Mouse (Mus musculus) lung, embryonic 14.5 days (tissue): ENCODE results near the gene L1cam. TPM values are rescaled to one million over a fixed set of nuclear protein-coding genes. Genes with fewer than 3 reads are reported as not detected.

ENCODE experiments used
- ATAC-seq: fragments of 200-750 bp; cut with Nextera tagmentation; 2 replicates; pipeline ENCODE4 v1.8.0; 2017; ENCODE audit warnings: mild to moderate bottlenecking, moderate TSS enrichment, moderate library complexity; ENCODE audit not compliant: insufficient read depth
- DNase-seq: peaks from one replicate; pipeline ENCODE4 v3.0.0-alpha.2; 2015
- H3K27ac ChIP-seq: fragments of 300-500 bp; sonication (generic); 2 replicates; pipeline ENCODE4 v1.5.1; 2014; ENCODE audit warnings: low read depth, mild to moderate bottlenecking, moderate library complexity
- H3K27me3 ChIP-seq: fragments of 300-500 bp; sonication (generic); 2 replicates; pipeline ENCODE4 v1.6.1; 2014; ENCODE audit warnings: low read length, control low read depth; ENCODE audit not compliant: insufficient read depth
- H3K36me3 ChIP-seq: fragments of 300-500 bp; sonication (generic); 2 replicates; pipeline ENCODE4 v1.6.1; 2014; ENCODE audit warnings: control low read depth; ENCODE audit not compliant: insufficient read depth
- H3K4me1 ChIP-seq: fragments of 300-500 bp; sonication (generic); 2 replicates; pipeline ENCODE4 v1.6.1; 2014; ENCODE audit warnings: antibody characterized with exemption, control low read depth; ENCODE audit not compliant: insufficient read depth
- H3K4me2 ChIP-seq: fragments of 300-500 bp; sonication (generic); 2 replicates; pipeline ENCODE4 v1.6.1; 2014; ENCODE audit warnings: mild to moderate bottlenecking
- H3K4me3 ChIP-seq: fragments of 300-500 bp; sonication (generic); 2 replicates; pipeline ENCODE4 v1.5.1; 2014; ENCODE audit warnings: low read depth, low read length
- H3K9ac ChIP-seq: fragments of 300-500 bp; sonication (generic); 2 replicates; pipeline ENCODE4 v1.6.1; 2014
- H3K9me3 ChIP-seq: fragments of 300-500 bp; sonication (generic); 2 replicates; pipeline ENCODE4 v1.6.1; 2016; ENCODE audit warnings: low read depth, low read length, control low read depth
- CTCF ChIP-seq: IDR thresholded peaks from 2 replicates; pipeline ENCODE4 v1.5.1; 2016; ENCODE audit warnings: antibody characterized with exemption, low read depth
- WGBS: fragments of 180-500 bp; shearing (Covaris S2); extraction: QIAGEN DNeasy Blood & Tissue Kit; methylation state at CpG from one replicate; pipeline ENCODE4 v1.1.7; 2014; 5-methylcytosine and 5-hydroxymethylcytosine counted together
- polyA plus RNA-seq: library from polyadenylated mRNA; unstranded; fragments of >200 nt; fragmentation: Nextera tagmentation; extraction: Ambion mirVana; gene quantifications from 2 replicates; pipeline ENCODE4 v1.2.1, GENCODE M21; 2014

Gene L1cam
- polyA plus RNA-seq, 1 experiment from 2014 or later: 1.5 TPM

GRCm38 (mm10) chrX:73816596-73817314 lies 79.2 kb downstream of the L1cam start:
- H3K4me2 ChIP-seq: no peak overlapping the region
- no peak overlapping the region for H3K27ac ChIP-seq
- no peaks in the 10 kb centered on the region for H3K9me3 ChIP-seq
- H3K9ac ChIP-seq: no peak overlapping the region
- ATAC-seq (no peak), DNase-seq (no peak)
- 61% methylated on average over 3 of the region's 3 CpGs for WGBS
- H3K36me3 ChIP-seq: no peaks in the 10 kb centered on the region
- no peaks in the 10 kb centered on the region for H3K27me3 ChIP-seq
- no peak overlapping the region for H3K4me3 ChIP-seq
- H3K4me1 ChIP-seq: no peaks in the 10 kb centered on the region
- TF ChIP-seq CTCF: no peak

- H3K4me2 ChIP-seq: peak overlapping the region; percentile 51
- H3K36me3 ChIP-seq: no peaks in the 10 kb centered on the region
- ATAC-seq (peak; percentile 44; the same call in 1 of the 2 replicates), DNase-seq (peak; percentile 51)
- no peaks in the 10 kb centered on the region for H3K27me3 ChIP-seq
- peak overlapping the region; percentile 46; the same call in 1 of the 2 replicates for H3K9ac ChIP-seq
- no peak overlapping the region for H3K27ac ChIP-seq
- no peaks in the 10 kb centered on the region for H3K4me1 ChIP-seq
- H3K9me3 ChIP-seq: no peaks in the 10 kb centered on the region
- peak overlapping the region; percentile 23; the same call in 1 of the 2 replicates for H3K4me3 ChIP-seq
- WGBS: 12% methylated on average over 14 of the region's 14 CpGs
- TF ChIP-seq CTCF: no peak
These were observed 80.8 kb downstream of the L1cam start for GRCm38 (mm10) chrX:73815072-73815471.

GRCm38 (mm10) chrX:73805814-73806213 lies 90.1 kb downstream of the L1cam start:
- Histone ChIP-seq H3K4me2 (no peak overlapping the region), H3K4me1 (no peaks in the 10 kb centered on the region), H3K27me3 (no peaks in the 10 kb centered on the region), H3K4me3 (no peak overlapping the region), H3K36me3 (no peaks in the 10 kb centered on the region), H3K9ac (no peak overlapping the region), H3K9me3 (no peaks in the 10 kb centered on the region), H3K27ac (no peak overlapping the region)
- no peak for TF ChIP-seq CTCF
- DNase-seq (no peak), ATAC-seq (no peak)
- 69% methylated on average over 1 of the region's 1 CpGs for WGBS

Other genes with a start within 250 kb of the L1cam start
- 12.0 and 14.0 TPM in 2 replicates for gene Pnck, start 236.0 kb downstream of the L1cam start, polyA plus RNA-seq
- gene Slc6a8, start 223.0 kb downstream of the L1cam start, polyA plus RNA-seq: 7.4 and 10.6 TPM in 2 replicates
- gene Bcap31, start 179.9 kb downstream of the L1cam start, polyA plus RNA-seq: 235 and 244 TPM in 2 replicates
- gene Abcd1, start 179.5 kb downstream of the L1cam start, polyA plus RNA-seq: 15.5 and 15.6 TPM in 2 replicates
- gene Plxnb3, start 139.0 kb downstream of the L1cam start, polyA plus RNA-seq: 0.32 and 0.42 TPM in 2 replicates
- 1.2 and 2.1 TPM in 2 replicates for gene Srpk3, start 121.7 kb downstream of the L1cam start, polyA plus RNA-seq
- 210 and 219 TPM in 2 replicates for gene Idh3g, start 109.2 kb downstream of the L1cam start, polyA plus RNA-seq
- 187 and 199 TPM in 2 replicates for gene Ssr4, start 109.1 kb downstream of the L1cam start, polyA plus RNA-seq
- 0.99 and 1.3 TPM in 2 replicates for gene Pdzd4, start 71.1 kb downstream of the L1cam start, polyA plus RNA-seq
- gene Avpr2, start 4.0 kb downstream of the L1cam start, polyA plus RNA-seq: not detected in 2 replicates
- 2.6 TPM in 2 replicates for gene Arhgap4, start 25.8 kb upstream of the L1cam start, polyA plus RNA-seq
- gene Naa10, start 25.8 kb upstream of the L1cam start, polyA plus RNA-seq: 137 and 146 TPM in 2 replicates
- gene Renbp, start 34.7 kb upstream of the L1cam start, polyA plus RNA-seq: 28.9 and 33.6 TPM in 2 replicates
- gene Hcfc1, start 70.3 kb upstream of the L1cam start, polyA plus RNA-seq: 73.6 and 81.3 TPM in 2 replicates
- 68.3 and 70.0 TPM in 2 replicates for gene Irak1, start 127.8 kb upstream of the L1cam start, polyA plus RNA-seq
- gene Opn1mw, start 231.4 kb upstream of the L1cam start, polyA plus RNA-seq: not detected in 2 replicates
- gene Mecp2, start 239.3 kb upstream of the L1cam start, polyA plus RNA-seq: 11.6 and 11.9 TPM in 2 replicates